Mouse (Mus musculus) left cerebral cortex, postnatal 36 days (tissue): ENCODE measurements around the gene Gm13212. TPM values are rescaled to one million over a fixed set of nuclear protein-coding genes. Genes with fewer than 3 reads are reported as not detected.

ENCODE experiments used
- total RNA-seq, 2 experiments: library from RNA; stranded (reverse); gene quantifications; 2 replicates each; pipeline ENCODE4 v1.2.3; 2021

Gm13212 gene
- total RNA-seq, 2 experiments from 2014 or later = 0.22 to 0.23 TPM

Other genes starting within 250 kb of the Gm13212 start
- gene Zfp990, start 74.4 kb upstream of the Gm13212 start, total RNA-seq = under 1 TPM; 0.39 to 0.41 TPM
- gene Zfp980, start 85.5 kb downstream of the Gm13212 start, total RNA-seq = under 1 TPM in 1 of 2 experiments, not detected in 1; 0.15 TPM